Mouse (Mus musculus): ENCODE data around the gene Nptn. TPM values are rescaled to one million over a fixed set of nuclear protein-coding genes. Genes with fewer than 3 reads are reported as not detected.

Nptn gene
- polyA plus RNA-seq, 1 experiment = 1,109 TPM

- TF ChIP-seq CTCF (IDR thresholded peaks at IDR 0.05; ENCODE audit: extremely low read depth, insufficient read depth, low read length) (no peak), POLR2A (IDR thresholded peaks at IDR 0.05; ENCODE audit: extremely low read depth, insufficient read depth, low read length) (no peak)
- H3K4me3 ChIP-seq (ENCODE audit: insufficient read depth, low read length) = no peak overlapping the region
- no peaks in the 10 kb centered on the region for H3K4me1 ChIP-seq (ENCODE audit: control insufficient read depth, insufficient read depth, low read length)
- no peak overlapping the region for H3K27ac ChIP-seq (ENCODE audit: insufficient read depth, low read length)
These were observed 48.4 kb downstream of the Nptn start for GRCm38 (mm10) chr9:58630441-58630840.

DNA sequence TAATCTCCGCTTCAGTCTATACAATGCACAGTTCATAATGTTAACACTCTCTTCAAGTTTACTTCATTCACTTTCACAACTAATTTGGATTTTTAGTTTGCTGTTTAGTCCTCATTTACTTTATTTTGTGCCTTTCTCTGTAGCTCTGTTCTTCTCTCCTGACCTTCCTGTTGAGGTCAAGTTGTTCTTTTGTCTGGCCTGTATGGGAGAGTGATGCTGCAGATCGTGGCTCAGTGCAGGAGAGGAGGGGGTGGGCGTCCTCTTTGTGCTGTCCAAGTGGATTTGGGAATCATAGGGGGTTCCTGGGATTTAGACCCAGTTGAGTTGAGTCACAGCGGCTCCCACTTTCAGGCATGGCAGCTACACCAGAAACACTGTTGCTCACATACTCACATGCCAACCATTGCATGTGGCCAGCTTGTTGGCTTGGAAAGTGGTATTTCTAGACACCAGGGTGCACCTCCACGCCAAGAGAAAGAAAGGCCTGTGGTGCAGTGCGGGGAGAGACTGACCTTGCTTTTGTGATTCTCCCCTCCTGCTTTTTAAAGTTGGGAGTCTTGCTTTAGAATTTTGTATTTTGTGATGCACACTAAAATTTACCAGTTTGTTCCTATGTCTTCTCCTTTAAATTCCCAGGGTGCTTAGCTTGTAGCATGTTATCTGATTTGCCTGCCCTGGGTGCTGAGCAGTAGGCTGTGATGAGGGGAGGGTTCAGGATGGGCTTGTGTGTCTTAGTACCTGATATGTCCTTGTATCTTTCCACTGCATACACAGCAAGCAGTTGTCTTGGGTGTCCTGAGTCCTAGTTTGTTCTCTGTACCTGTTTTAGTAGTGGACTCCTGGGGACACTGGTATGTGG is 66.6 kb downstream of the Nptn start:
- TF ChIP-seq POLR2A (IDR thresholded peaks at IDR 0.05; ENCODE audit: extremely low read depth, insufficient read depth, low read length) (no peak), CTCF (IDR thresholded peaks at IDR 0.05; ENCODE audit: extremely low read depth, insufficient read depth, low read length) (no peak)
- Histone ChIP-seq H3K4me3 (ENCODE audit: insufficient read depth, low read length) (no peak overlapping the region), H3K4me1 (ENCODE audit: control insufficient read depth, insufficient read depth, low read length) (peaks cover 2% of the 10 kb centered on the region; the same call in 1 of the 2 replicates), H3K27ac (ENCODE audit: insufficient read depth, low read length) (no peak overlapping the region)

DNA sequence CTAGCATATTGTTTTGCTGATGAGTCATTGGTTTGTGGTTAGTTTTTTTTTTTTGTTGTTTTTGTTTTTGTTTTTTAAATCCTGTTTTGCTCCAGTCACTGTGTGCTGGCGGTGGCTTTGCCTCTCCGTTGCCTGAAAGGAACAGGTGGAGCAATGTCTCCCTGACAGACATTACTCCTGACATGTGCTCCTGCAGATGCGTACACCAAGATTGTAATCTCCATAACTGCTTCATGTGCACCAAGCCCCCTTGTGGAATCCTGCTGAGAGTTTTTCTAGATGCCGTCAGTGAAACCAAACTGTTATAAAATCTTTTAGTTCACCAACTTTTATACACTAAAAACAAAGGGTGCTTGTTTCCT is 67.2 kb downstream of the Nptn start:
- peaks cover 2% of the 10 kb centered on the region; the same call in 1 of the 2 replicates for H3K4me1 ChIP-seq (ENCODE audit: control insufficient read depth, insufficient read depth, low read length)
- no peak overlapping the region for H3K27ac ChIP-seq (ENCODE audit: insufficient read depth, low read length)
- no peak overlapping the region for H3K4me3 ChIP-seq (ENCODE audit: insufficient read depth, low read length)
- TF ChIP-seq POLR2A (IDR thresholded peaks at IDR 0.05; ENCODE audit: extremely low read depth, insufficient read depth, low read length) (no peak), CTCF (IDR thresholded peaks at IDR 0.05; ENCODE audit: extremely low read depth, insufficient read depth, low read length) (no peak)

DNA sequence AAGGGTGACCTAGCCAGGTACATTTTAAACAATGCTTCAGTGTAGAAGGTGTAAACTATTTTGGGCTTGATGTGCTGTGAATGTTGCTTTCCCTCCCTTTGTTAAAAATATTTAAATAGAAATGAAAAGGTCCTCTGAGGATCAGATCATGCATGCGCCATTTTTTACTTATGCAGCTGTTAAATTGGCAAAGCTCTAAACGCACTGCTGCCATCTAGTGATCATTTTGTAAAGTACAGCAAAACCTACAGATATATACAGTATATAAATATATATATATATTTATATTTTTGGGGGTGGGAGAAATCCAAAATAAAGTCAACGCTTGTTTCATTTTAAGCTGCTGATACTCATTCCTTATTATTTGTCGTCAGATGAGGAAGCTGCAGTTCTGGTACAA is 70.0 kb downstream of the Nptn start:
- Histone ChIP-seq H3K4me3 (ENCODE audit: insufficient read depth, low read length) (no peak overlapping the region), H3K4me1 (ENCODE audit: control insufficient read depth, insufficient read depth, low read length) (peaks cover 2% of the 10 kb centered on the region; the same call in 1 of the 2 replicates), H3K27ac (ENCODE audit: insufficient read depth, low read length) (no peak overlapping the region)
- TF ChIP-seq POLR2A (IDR thresholded peaks at IDR 0.05; ENCODE audit: extremely low read depth, insufficient read depth, low read length) (no peak), CTCF (IDR thresholded peaks at IDR 0.05; ENCODE audit: extremely low read depth, insufficient read depth, low read length) (no peak)

DNA sequence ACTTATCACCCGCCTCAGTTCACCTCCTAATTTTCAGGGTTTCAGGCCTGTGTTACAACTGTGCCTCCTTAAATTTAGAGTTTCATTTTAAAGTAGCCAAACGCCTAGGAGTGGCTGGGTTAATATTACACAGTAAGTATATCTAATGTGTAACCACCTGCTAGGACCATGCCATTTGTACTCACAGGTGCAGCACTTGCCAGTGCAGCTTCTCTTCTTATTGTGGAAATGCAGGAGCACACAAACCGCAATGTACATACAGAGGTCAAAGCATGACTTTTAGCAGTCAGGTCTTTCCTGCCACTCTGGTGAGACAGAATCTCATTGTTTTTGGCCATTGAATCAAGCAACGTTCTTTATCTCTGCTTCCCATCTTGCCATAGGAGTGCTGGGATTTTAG is 72.5 kb downstream of the Nptn start:
- Histone ChIP-seq H3K4me1 (ENCODE audit: control insufficient read depth, insufficient read depth, low read length) (no peaks in the 10 kb centered on the region), H3K27ac (ENCODE audit: insufficient read depth, low read length) (no peak overlapping the region), H3K4me3 (ENCODE audit: insufficient read depth, low read length) (no peak overlapping the region)
- no peak for TF ChIP-seq CTCF (IDR thresholded peaks at IDR 0.05; ENCODE audit: extremely low read depth, insufficient read depth, low read length)
- TF ChIP-seq POLR2A (IDR thresholded peaks at IDR 0.05; ENCODE audit: extremely low read depth, insufficient read depth, low read length) = no peak

DNA sequence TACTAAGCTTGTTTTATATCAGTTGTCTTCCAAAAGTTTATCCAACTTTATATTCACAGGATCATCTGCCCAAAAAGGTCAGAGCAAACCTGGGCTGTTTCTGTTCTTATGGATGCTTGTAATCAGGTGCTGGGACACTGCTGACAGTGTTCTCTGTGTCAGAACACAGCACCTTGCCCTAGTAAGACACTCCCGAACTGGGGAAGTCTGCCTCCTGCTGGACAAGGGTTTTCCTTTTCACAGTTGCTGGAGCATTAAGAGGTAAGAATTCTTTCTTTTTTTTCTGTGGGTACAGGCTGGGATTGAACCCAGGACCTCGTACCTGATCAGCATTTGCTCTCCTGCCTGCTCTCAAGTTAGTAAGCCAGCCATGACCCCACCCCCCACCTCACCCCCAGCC is 74.4 kb downstream of the Nptn start:
- Histone ChIP-seq H3K27ac (ENCODE audit: insufficient read depth, low read length) (no peak overlapping the region), H3K4me1 (ENCODE audit: control insufficient read depth, insufficient read depth, low read length) (no peaks in the 10 kb centered on the region), H3K4me3 (ENCODE audit: insufficient read depth, low read length) (no peak overlapping the region)
- TF ChIP-seq CTCF (IDR thresholded peaks at IDR 0.05; ENCODE audit: extremely low read depth, insufficient read depth, low read length) (0 out of 2 replicates have a peak, but pooled peaks have one; percentile 13), POLR2A (IDR thresholded peaks at IDR 0.05; ENCODE audit: extremely low read depth, insufficient read depth, low read length) (no peak)

DNA sequence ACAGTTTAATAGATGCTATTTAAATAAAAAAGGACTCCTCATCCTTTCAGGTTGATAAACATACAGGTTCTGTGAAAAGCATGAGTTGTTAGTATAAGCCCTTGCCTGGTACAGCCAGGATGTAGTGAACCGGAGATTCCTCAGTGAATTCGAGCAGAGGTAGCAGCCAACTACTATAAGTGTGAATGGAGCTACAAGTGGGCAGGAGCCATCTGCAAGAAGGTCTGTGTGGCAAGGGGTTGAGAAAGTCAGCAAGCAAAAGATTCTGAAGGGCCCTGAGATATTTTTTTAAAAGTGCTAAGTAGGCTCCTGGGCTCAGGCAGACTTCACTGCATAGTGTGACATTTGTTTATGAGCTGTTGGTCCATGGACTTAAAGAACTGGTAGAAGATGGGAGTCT is 74.8 kb downstream of the Nptn start:
- Histone ChIP-seq H3K4me1 (ENCODE audit: control insufficient read depth, insufficient read depth, low read length) (no peaks in the 10 kb centered on the region), H3K27ac (ENCODE audit: insufficient read depth, low read length) (no peak overlapping the region), H3K4me3 (ENCODE audit: insufficient read depth, low read length) (no peak overlapping the region)
- TF ChIP-seq CTCF (IDR thresholded peaks at IDR 0.05; ENCODE audit: extremely low read depth, insufficient read depth, low read length) (no peak), POLR2A (IDR thresholded peaks at IDR 0.05; ENCODE audit: extremely low read depth, insufficient read depth, low read length) (no peak)

- Histone ChIP-seq H3K4me1 (ENCODE audit: control insufficient read depth, insufficient read depth, low read length) (no peaks in the 10 kb centered on the region), H3K4me3 (ENCODE audit: insufficient read depth, low read length) (no peak overlapping the region), H3K27ac (ENCODE audit: insufficient read depth, low read length) (no peak overlapping the region)
- no peak for TF ChIP-seq POLR2A (IDR thresholded peaks at IDR 0.05; ENCODE audit: extremely low read depth, insufficient read depth, low read length)
- no peak for TF ChIP-seq CTCF (IDR thresholded peaks at IDR 0.05; ENCODE audit: extremely low read depth, insufficient read depth, low read length)
These were observed 75.9 kb downstream of the Nptn start for GRCm38 (mm10) chr9:58657735-58658512.

GRCm38 (mm10) chr9:58658596-58659309 is 76.7 kb downstream of the Nptn start:
- TF ChIP-seq POLR2A (IDR thresholded peaks at IDR 0.05; ENCODE audit: extremely low read depth, insufficient read depth, low read length) (no peak), CTCF (IDR thresholded peaks at IDR 0.05; ENCODE audit: extremely low read depth, insufficient read depth, low read length) (no peak)
- Histone ChIP-seq H3K27ac (ENCODE audit: insufficient read depth, low read length) (no peak overlapping the region), H3K4me1 (ENCODE audit: control insufficient read depth, insufficient read depth, low read length) (no peaks in the 10 kb centered on the region), H3K4me3 (ENCODE audit: insufficient read depth, low read length) (no peak overlapping the region)
